Mouse (Mus musculus) hindbrain, embryonic 11.5 days (tissue): ENCODE results near the gene Gm20390. TPM values are rescaled to one million over a fixed set of nuclear protein-coding genes. Genes with fewer than 3 reads are reported as not detected.
"Not testable (repeated sequence)": the region's sequence is repeated elsewhere in the genome, so short reads cannot be mapped to it uniquely, and the experiment has no call there.

Experiments used
- ATAC-seq: fragments of 200-750 bp; cut with Nextera tagmentation; 2 replicates; pipeline ENCODE4 v1.8.0; 2017; ENCODE audit warnings: mild to moderate bottlenecking, moderate TSS enrichment, moderate library complexity; ENCODE audit not compliant: low FRiP score
- DNase-seq: peaks from one replicate; pipeline ENCODE4 v3.0.0-alpha.2; 2015; ENCODE audit warnings: low spot score
- H3K27ac ChIP-seq: fragments of 300-500 bp; sonication (generic); 2 replicates; pipeline ENCODE4 v1.5.1; 2014; ENCODE audit warnings: mild to moderate bottlenecking, low read depth, low read length
- H3K27me3 ChIP-seq: fragments of 300-500 bp; sonication (generic); 2 replicates; pipeline ENCODE4 v1.6.1; 2014; ENCODE audit warnings: mild to moderate bottlenecking, low read length, moderate library complexity, mixed read lengths; ENCODE audit not compliant: control insufficient read depth, insufficient read depth
- H3K36me3 ChIP-seq: fragments of 300-500 bp; sonication (generic); 2 replicates; pipeline ENCODE4 v1.6.1; 2014; ENCODE audit warnings: mild to moderate bottlenecking, low read length, moderate library complexity, mixed read lengths; ENCODE audit not compliant: control insufficient read depth, insufficient read depth
- H3K4me1 ChIP-seq: fragments of 300-500 bp; sonication (generic); replicated peaks from 2 replicates; pipeline ENCODE4 v1.6.1; 2014; ENCODE audit warnings: low read length, mixed read lengths; ENCODE audit not compliant: control insufficient read depth, insufficient read depth
- H3K4me2 ChIP-seq: fragments of 300-500 bp; sonication (generic); replicated peaks from 2 replicates; pipeline ENCODE4 v1.6.1; 2014; ENCODE audit warnings: mild to moderate bottlenecking, low read depth, low read length
- H3K4me3 ChIP-seq: fragments of 300-500 bp; sonication (generic); 2 replicates; pipeline ENCODE4 v1.5.1; 2014; ENCODE audit warnings: low read depth, low read length
- H3K9ac ChIP-seq: fragments of 300-500 bp; sonication (generic); 2 replicates; pipeline ENCODE4 v1.6.1; 2014; ENCODE audit warnings: low read depth, low read length
- H3K9me3 ChIP-seq: fragments of 300-500 bp; sonication (generic); 2 replicates; pipeline ENCODE4 v1.6.1; 2016; ENCODE audit warnings: low read length; ENCODE audit not compliant: control insufficient read depth
- WGBS: fragments of 180-500 bp; shearing (Covaris S2); extraction: QIAGEN DNeasy Blood & Tissue Kit; methylation state at CpG from one replicate; pipeline ENCODE4 v1.1.7; 2014; 5-methylcytosine and 5-hydroxymethylcytosine counted together
- polyA plus RNA-seq: library from polyadenylated mRNA; unstranded; fragments of >200 nt; fragmentation: Nextera tagmentation; extraction: Ambion mirVana; gene quantifications from 2 replicates; pipeline ENCODE4 v1.2.1, GENCODE M21; 2014

Gm20390 gene
- polyA plus RNA-seq, 1 experiment from 2014 or later: 393 TPM

- WGBS: 97% methylated on average over 2 of the region's 2 CpGs
- ATAC-seq, H3K4me3 ChIP-seq, H3K4me2 ChIP-seq, H3K9ac ChIP-seq, H3K27me3 ChIP-seq, H3K4me1 ChIP-seq, H3K27ac ChIP-seq, DNase-seq, H3K9me3 ChIP-seq, H3K36me3 ChIP-seq: not testable (repeated sequence)
These were observed 53.1 kb downstream of the Gm20390 start for GRCm38 (mm10) chr11:93915019-93915418.

GRCm38 (mm10) chr11:93911603-93912002, 56.5 kb downstream of the Gm20390 start:
- Histone ChIP-seq H3K4me1 (no peaks in the 10 kb centered on the region), H3K9me3 (no peaks in the 10 kb centered on the region), H3K36me3 (peaks cover 3% of the 10 kb centered on the region; the same call in 1 of the 2 replicates), H3K4me2 (no peak overlapping the region), H3K27ac (no peak overlapping the region), H3K27me3 (no peaks in the 10 kb centered on the region), H3K4me3 (no peak overlapping the region), H3K9ac (no peak overlapping the region)
- ATAC-seq (no peak), DNase-seq (no peak)
- 97% methylated on average over 3 of the region's 3 CpGs for WGBS

- 94% methylated on average over 9 of the region's 9 CpGs for WGBS
- no peak for DNase-seq
- Histone ChIP-seq H3K4me3 (no peak overlapping the region), H3K36me3 (peaks cover 3% of the 10 kb centered on the region; the same call in 1 of the 2 replicates), H3K9ac (no peak overlapping the region), H3K27me3 (no peaks in the 10 kb centered on the region), H3K4me2 (no peak overlapping the region), H3K9me3 (no peaks in the 10 kb centered on the region), H3K4me1 (no peaks in the 10 kb centered on the region), H3K27ac (no peak overlapping the region)
- no peak for ATAC-seq
These were observed 59.3 kb downstream of the Gm20390 start for GRCm38 (mm10) chr11:93908829-93909228.

- Histone ChIP-seq H3K4me2 (no peak overlapping the region), H3K4me1 (no peaks in the 10 kb centered on the region), H3K27ac (no peak overlapping the region), H3K9ac (no peak overlapping the region), H3K27me3 (no peaks in the 10 kb centered on the region), H3K4me3 (no peak overlapping the region), H3K36me3 (no peaks in the 10 kb centered on the region), H3K9me3 (no peaks in the 10 kb centered on the region)
- ATAC-seq: no peak
- 87% methylated on average over 3 of the region's 3 CpGs for WGBS
- DNase-seq: no peak
These were observed 60.3 kb downstream of the Gm20390 start for GRCm38 (mm10) chr11:93907839-93908238.

GRCm38 (mm10) chr11:93906834-93907233, 61.3 kb downstream of the Gm20390 start:
- Histone ChIP-seq H3K9me3 (no peaks in the 10 kb centered on the region), H3K36me3 (no peaks in the 10 kb centered on the region), H3K9ac (no peak overlapping the region), H3K27me3 (no peaks in the 10 kb centered on the region), H3K4me2 (no peak overlapping the region), H3K4me1 (no peaks in the 10 kb centered on the region), H3K27ac (no peak overlapping the region), H3K4me3 (no peak overlapping the region)
- DNase-seq (no peak), ATAC-seq (no peak)
- 90% methylated on average over 4 of the region's 4 CpGs for WGBS

Other genes with a start within 250 kb of the Gm20390 start
- 48.3 and 50.7 TPM in 2 replicates for gene Utp18, start 82.5 kb downstream of the Gm20390 start, polyA plus RNA-seq
- 30.1 and 37.6 TPM in 2 replicates for gene Mbtd1, start 82.4 kb downstream of the Gm20390 start, polyA plus RNA-seq
- 140 and 142 TPM in 2 replicates for gene Nme2, start 12.0 kb downstream of the Gm20390 start, polyA plus RNA-seq
- 198 and 206 TPM in 2 replicates for gene Nme1, start 228 bp upstream of the Gm20390 start, polyA plus RNA-seq
- gene Spag9, start 27.8 kb upstream of the Gm20390 start, polyA plus RNA-seq: 107 and 109 TPM in 2 replicates
- 36.7 and 38.9 TPM in 2 replicates for gene Tob1, start 243.2 kb upstream of the Gm20390 start, polyA plus RNA-seq